Comparison of ENCODE assay signal across 14 mouse cellular contexts in the genomic region with DNA sequence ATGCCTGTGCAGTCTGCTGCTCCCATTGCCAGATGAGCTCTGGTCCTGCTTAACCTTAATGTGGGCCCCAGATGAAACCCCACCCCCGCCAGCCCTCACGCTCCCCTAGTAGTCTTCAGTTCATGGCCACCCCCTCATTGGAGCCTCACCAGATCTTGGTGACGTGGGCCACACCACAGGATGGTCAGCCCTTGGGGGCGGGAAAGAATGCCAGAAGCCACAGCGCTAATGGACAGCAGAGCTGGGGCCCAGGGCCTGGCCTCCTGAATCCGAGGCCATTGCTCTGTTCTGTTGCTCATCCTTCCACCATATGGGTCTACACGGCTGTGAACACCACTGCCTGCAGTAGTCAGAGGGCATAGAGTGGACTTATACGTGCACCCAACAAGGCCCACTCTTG.
"Had no signal": no experiment of that assay in that cellular context is flagged by ENCODE, and none has a peak within 500 bp of the region (broad histone marks: within the 10 kb centered on the region; RNA-seq: fewer than 3 reads in every experiment).

No protein-coding gene starts in this region.

- DNase-seq: lung, adult 2 months; lung, postnatal 14 days; lung, postnatal 36 days; right cerebral cortex, postnatal 14 days; thymus, adult 2 months; thymus, postnatal 25 days; thymus, postnatal 4 days had no signal

- H3K27ac ChIP-seq: lung, embryonic 15.5 days; midbrain, embryonic 13.5 days; midbrain, embryonic 15.5 days; neural tube, embryonic 12.5 days; stomach, embryonic 15.5 days; stomach, postnatal 0 days had no signal

- H3K27me3 ChIP-seq: lung, embryonic 15.5 days; midbrain, embryonic 13.5 days; midbrain, embryonic 15.5 days; neural tube, embryonic 12.5 days; stomach, embryonic 15.5 days had no signal

- H3K4me1 ChIP-seq: lung, embryonic 15.5 days; midbrain, embryonic 15.5 days; neural tube, embryonic 12.5 days had no signal

- H3K36me3 ChIP-seq: lung, embryonic 15.5 days; midbrain, embryonic 13.5 days; midbrain, embryonic 15.5 days; neural tube, embryonic 12.5 days; stomach, embryonic 15.5 days had no signal

- H3K4me3 ChIP-seq: lung, embryonic 15.5 days; megakaryocyte, embryonic 14.5 days; midbrain, embryonic 13.5 days; midbrain, embryonic 15.5 days; neural tube, embryonic 12.5 days; stomach, embryonic 15.5 days had no signal

- H3K9me3 ChIP-seq: lung, embryonic 15.5 days; midbrain, embryonic 13.5 days; midbrain, embryonic 15.5 days; neural tube, embryonic 12.5 days; stomach, embryonic 15.5 days had no signal
